Mouse (Mus musculus): ENCODE measurements around the gene Dll1.

- TF ChIP-seq CTCF (IDR thresholded peaks at IDR 0.05; ENCODE audit: extremely low read depth, insufficient read depth, low read length) (no peak), POLR2A (IDR thresholded peaks at IDR 0.05; ENCODE audit: extremely low read depth, insufficient read depth, low read length) (no peak)
Measured at GRCm38 (mm10) chr17:15379741-15380526, 3.3 kb upstream of the Dll1 start.
